Mouse (Mus musculus) kidney, adult 2 months (tissue): ENCODE measurements around the gene Zfp169.

Source experiments
- CTCF ChIP-seq: fragments of 200-500 bp; conservative IDR thresholded peaks from 2 replicates; pipeline ENCODE4 v1.5.1; 2011; ENCODE audit warnings: low read depth, mild to moderate bottlenecking, control low read depth, low read length, moderate library complexity, mixed read lengths; ENCODE audit not compliant: insufficient read depth, insufficient read length
- POLR2A ChIP-seq: fragments of 200-500 bp; IDR thresholded peaks from one replicate; pipeline ENCODE4 v1.6.1; 2011; ENCODE audit warnings: low read depth, low read length, control low read depth

DNA sequence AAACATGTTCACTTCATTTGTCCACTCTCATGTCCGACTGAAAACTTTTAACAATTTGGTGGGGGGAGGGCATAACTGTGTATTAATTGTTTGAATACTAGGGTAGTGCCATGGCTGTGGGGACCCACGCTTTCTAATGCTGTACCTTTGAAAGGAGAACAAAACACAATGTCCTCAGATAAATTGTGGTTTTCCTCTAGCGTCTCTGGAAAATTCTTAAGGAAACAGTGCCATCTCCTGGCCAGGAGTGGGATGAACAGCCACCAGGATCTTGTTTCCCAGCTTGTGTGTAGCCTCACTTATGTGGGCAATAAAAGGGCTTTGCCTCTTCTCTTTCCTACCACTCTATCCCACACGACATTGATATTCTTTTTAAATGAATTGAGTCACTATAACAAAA lies 49.1 kb downstream of the Zfp169 start:
- TF ChIP-seq CTCF, result peak; percentile 82
- TF ChIP-seq POLR2A, result no peak
